Mouse (Mus musculus) thymus, adult 2 months (tissue): ENCODE measurements around the gene Cpne8. TPM values are rescaled to one million over a fixed set of nuclear protein-coding genes. Genes with fewer than 3 reads are reported as not detected.

Source experiments
- DNase-seq: peaks from one replicate; pipeline ENCODE4 v3.0.0; 2021
- H3K27ac ChIP-seq: fragments of 200-500 bp; 2 replicates; pipeline ENCODE4 v1.5.1; 2012; ENCODE audit warnings: low read length, control low read depth; ENCODE audit not compliant: control insufficient read depth, insufficient read depth
- H3K27me3 ChIP-seq: fragments of 200-500 bp; 2 replicates; pipeline ENCODE4 v1.6.1; 2012; ENCODE audit warnings: mild to moderate bottlenecking, low read length, moderate library complexity, mixed read lengths; ENCODE audit not compliant: control insufficient read depth, insufficient read depth
- H3K36me3 ChIP-seq: fragments of 200-500 bp; 2 replicates; pipeline ENCODE4 v1.6.1; 2012; ENCODE audit warnings: mild to moderate bottlenecking, low read length, moderate library complexity; ENCODE audit not compliant: control insufficient read depth, insufficient read depth
- H3K4me1 ChIP-seq: fragments of 200-500 bp; replicated peaks from 2 replicates; pipeline ENCODE4 v1.6.1; 2012; ENCODE audit warnings: low read length; ENCODE audit not compliant: control insufficient read depth, insufficient read depth
- H3K4me3 ChIP-seq: fragments of 200-500 bp; 2 replicates; pipeline ENCODE4 v1.5.1; 2012; ENCODE audit warnings: mild to moderate bottlenecking, low read length, control low read depth, moderate library complexity; ENCODE audit not compliant: control insufficient read depth, insufficient read depth
- CTCF ChIP-seq: fragments of 200-500 bp; IDR thresholded peaks from 2 replicates; pipeline ENCODE4 v1.5.1; 2012; ENCODE audit warnings: mild to moderate bottlenecking, control low read depth, low read length, moderate library complexity, borderline replicate concordance; ENCODE audit not compliant: control insufficient read depth, poor library complexity, insufficient read depth; ENCODE audit errors: extremely low read depth
- POLR2A ChIP-seq: fragments of 200-500 bp; IDR thresholded peaks from 2 replicates; pipeline ENCODE4 v1.6.1; 2012; ENCODE audit warnings: mild to moderate bottlenecking, low read length, control low read depth, moderate library complexity; ENCODE audit not compliant: control insufficient read depth, poor library complexity, insufficient read depth; ENCODE audit errors: extremely low read depth
- WGBS: fragments of 180-500 bp; shearing (Covaris S2); methylation state at CpG from one replicate; pipeline ENCODE4 v1.1.7; 2018; 5-methylcytosine and 5-hydroxymethylcytosine counted together
- polyA plus RNA-seq: library from polyadenylated mRNA; depleted of rRNA; stranded (reverse); fragments of >200 nt; gene quantifications from 2 replicates; pipeline ENCODE4 v1.2.3, GENCODE M21; 2012

The Cpne8 gene
- polyA plus RNA-seq, 1 experiment, result 6.4 TPM

DNA sequence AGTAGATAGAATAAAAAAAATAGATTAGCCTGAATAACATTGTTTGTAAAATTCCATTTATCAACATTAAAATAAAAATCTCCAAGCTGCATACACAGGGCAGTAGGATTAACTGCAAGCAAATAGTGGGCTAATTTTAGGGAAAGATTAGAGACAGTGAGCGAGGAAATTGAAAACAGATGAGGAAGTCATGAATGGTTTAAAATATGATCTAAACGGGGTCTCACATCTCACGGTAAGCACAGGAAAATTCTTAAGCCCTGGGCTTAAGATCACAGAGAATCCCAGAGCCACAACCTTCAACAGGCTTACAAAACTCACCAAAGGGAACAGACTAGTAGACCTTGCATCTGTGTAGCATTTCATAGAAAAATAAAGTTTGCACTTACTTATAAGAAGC is 115.2 kb downstream of the Cpne8 start:
- Histone ChIP-seq H3K36me3 (no peaks in the 10 kb centered on the region), H3K4me3 (no peak overlapping the region), H3K4me1 (no peaks in the 10 kb centered on the region), H3K27ac (no peak overlapping the region), H3K27me3 (no peaks in the 10 kb centered on the region)
- TF ChIP-seq CTCF, result no peak
- TF ChIP-seq POLR2A, result no peak
- no peak for DNase-seq
- 85% methylated on average over 3 of the region's 3 CpGs for WGBS

DNA sequence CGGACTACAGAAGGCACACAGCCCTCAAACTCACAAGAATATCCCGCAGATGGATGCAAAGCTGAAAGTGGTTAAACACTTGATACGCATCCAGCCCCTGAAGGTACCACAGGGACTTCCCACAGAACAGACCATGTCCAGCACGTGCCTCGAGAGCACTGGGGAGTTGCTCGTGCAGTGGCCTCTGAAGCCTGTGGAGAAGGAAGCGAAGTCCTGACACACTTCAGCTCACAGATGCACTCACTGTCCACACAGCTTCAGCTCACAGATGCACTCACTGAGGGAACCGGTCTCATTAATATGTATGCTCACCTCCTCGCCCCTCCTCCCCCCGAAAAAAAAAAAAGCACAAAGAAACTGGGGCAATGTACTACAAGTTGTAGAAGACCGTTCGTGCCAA is 117.6 kb downstream of the Cpne8 start:
- no peaks in the 10 kb centered on the region for H3K27me3 ChIP-seq
- no peak overlapping the region for H3K4me3 ChIP-seq
- no peak for DNase-seq
- TF ChIP-seq POLR2A (no peak), CTCF (no peak)
- H3K27ac ChIP-seq, result no peak overlapping the region
- H3K36me3 ChIP-seq, result no peaks in the 10 kb centered on the region
- no peaks in the 10 kb centered on the region for H3K4me1 ChIP-seq
- WGBS, result 83% methylated on average over 12 of the region's 12 CpGs

DNA sequence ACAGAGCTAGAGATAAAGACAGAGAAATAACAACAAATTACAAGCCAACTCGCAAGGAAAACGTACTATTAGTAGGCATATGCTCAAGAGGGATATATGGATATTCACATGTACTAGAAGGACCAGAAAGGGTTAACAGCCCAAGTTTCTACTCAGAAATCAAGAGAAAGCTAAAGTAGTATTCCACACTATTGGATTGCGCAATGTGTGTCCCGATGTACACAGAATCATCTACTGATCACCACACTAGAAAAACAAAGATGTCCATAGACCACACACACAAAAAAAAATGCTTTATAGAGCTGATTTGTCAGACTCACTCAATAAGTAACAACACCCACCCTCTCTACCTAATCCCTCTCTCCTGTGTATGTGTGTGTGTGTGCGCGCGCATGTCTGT is 130.6 kb downstream of the Cpne8 start:
- 98% methylated on average over 7 of the region's 7 CpGs for WGBS
- no peak overlapping the region for H3K27ac ChIP-seq
- TF ChIP-seq CTCF (no peak), POLR2A (no peak)
- no peaks in the 10 kb centered on the region for H3K36me3 ChIP-seq
- no peak overlapping the region for H3K4me3 ChIP-seq
- no peak for DNase-seq
- no peaks in the 10 kb centered on the region for H3K4me1 ChIP-seq
- H3K27me3 ChIP-seq, result no peaks in the 10 kb centered on the region

DNA sequence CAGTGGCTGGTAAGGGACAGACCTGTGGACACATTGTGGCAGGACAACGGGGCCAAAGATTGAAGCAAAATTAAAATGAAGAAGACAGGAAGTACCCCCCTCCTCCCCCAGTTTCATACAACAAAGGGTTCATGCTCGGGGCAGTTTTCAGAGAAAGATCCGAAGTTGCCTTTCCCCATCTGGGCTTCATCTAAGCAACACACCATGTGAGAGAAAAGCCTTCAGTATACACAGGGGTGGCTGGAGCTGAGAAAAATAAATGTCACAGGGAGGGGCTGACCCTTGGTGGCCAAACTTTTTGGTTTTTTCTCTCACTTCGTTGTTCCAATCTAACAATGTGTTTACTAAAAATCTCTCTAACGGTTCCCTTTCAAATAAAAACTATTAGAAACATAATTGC is 135.8 kb downstream of the Cpne8 start:
- Histone ChIP-seq H3K27ac (no peak overlapping the region), H3K4me1 (no peaks in the 10 kb centered on the region), H3K27me3 (no peaks in the 10 kb centered on the region), H3K4me3 (no peak overlapping the region), H3K36me3 (no peaks in the 10 kb centered on the region)
- WGBS, result 82% methylated on average over 5 of the region's 5 CpGs
- TF ChIP-seq POLR2A (no peak), CTCF (no peak)
- DNase-seq, result no peak

DNA sequence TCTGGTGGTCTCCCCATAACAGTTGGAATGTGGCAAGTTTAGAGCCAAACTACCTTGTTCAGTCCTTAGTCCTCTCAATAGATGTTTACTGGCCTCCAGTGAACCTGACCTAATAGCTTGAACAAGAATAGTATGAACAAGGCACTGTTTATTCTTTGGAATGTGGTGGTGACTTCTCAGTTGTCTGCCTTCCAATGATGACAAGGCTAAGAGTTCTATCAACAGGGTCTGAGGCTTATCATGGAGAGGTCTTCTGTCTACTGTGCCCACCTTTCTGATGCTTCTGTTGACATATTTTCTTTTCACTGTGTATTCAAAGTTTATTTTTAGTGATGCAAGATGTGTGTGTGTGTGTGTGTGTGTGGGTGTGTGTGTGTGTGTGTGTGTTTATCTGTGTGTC is 137.1 kb downstream of the Cpne8 start:
- Histone ChIP-seq H3K36me3 (no peaks in the 10 kb centered on the region), H3K4me1 (no peaks in the 10 kb centered on the region), H3K4me3 (no peak overlapping the region), H3K27me3 (no peaks in the 10 kb centered on the region), H3K27ac (no peak overlapping the region)
- DNase-seq, result no peak
- no peak for TF ChIP-seq POLR2A
- TF ChIP-seq CTCF, result no peak

DNA sequence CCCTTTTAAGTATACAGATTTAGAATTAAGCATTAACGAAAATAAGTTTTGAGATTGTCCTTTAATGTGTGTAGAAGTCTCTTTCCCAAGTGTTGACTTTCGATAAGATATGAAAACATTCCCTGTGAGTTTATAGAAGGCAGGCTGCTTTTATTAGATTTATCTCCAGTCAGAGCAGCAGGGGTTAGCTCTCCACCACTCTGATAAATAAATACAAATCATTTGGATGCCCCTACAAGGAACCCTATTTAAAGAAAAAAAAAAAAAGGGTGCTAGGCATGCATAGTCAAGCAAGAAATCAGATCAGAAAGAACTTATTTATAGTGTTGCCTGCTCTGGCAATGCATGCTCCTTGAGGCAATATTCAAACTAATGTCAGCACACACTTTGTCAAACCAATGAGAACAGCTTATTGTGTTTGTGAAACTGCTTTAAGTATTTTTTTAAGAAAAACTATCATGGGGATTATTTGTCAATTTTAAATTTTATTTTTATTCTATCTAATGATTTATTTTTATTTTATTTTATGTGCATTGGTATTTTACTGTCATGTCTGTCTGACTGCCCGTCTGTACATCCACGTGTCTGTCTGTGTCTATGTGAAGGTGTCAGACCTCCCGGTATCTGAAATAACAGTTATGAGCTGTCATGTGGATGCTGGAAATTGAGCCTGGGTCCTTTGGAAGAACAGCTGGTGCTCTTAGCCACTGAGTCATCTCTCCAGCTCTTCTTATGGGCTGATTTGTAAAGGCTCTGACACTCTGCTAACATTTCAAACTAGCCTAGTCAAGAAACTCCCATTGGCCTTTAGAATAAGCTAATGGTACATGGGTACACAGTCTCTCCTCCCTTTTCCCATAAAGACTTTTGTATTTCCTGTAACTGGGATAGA is 142.7 kb downstream of the Cpne8 start:
- no peaks in the 10 kb centered on the region for H3K27me3 ChIP-seq
- no peak for TF ChIP-seq POLR2A
- DNase-seq, result no peak
- WGBS, result 91% methylated on average over 5 of the region's 5 CpGs
- no peak overlapping the region for H3K4me3 ChIP-seq
- H3K36me3 ChIP-seq, result no peaks in the 10 kb centered on the region
- no peak overlapping the region for H3K27ac ChIP-seq
- no peaks in the 10 kb centered on the region for H3K4me1 ChIP-seq

DNA sequence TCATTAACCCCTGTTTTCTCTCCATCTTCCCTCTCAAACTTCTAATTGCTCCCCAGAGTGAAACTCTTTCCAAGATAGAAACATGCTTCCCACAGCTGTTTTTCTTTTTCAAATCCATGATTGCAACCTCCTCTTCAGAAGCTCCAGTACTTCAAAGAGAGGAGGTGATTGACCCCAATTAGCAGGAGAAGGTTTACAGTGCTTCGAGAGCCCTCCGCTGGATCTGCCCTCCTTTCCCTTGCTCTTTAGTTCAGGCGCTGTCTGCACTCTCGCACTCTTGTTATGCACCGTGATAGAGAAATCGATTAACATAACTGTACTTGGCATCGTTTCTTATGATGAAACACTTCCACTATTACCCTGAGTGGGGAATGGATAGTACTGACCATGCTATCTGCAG is 143.5 kb downstream of the Cpne8 start:
- H3K36me3 ChIP-seq, result no peaks in the 10 kb centered on the region
- no peak overlapping the region for H3K27ac ChIP-seq
- 82% methylated on average over 7 of the region's 7 CpGs for WGBS
- TF ChIP-seq POLR2A, result no peak
- TF ChIP-seq CTCF, result no peak
- H3K4me3 ChIP-seq, result no peak overlapping the region
- no peaks in the 10 kb centered on the region for H3K4me1 ChIP-seq
- no peaks in the 10 kb centered on the region for H3K27me3 ChIP-seq
- DNase-seq, result no peak
